Mouse (Mus musculus): ENCODE data around the gene Mrpl42.
A peak's percentile ranks its signal among the peaks of the same experiment; 100 is the strongest.
"Not testable (repeated sequence)": the region's sequence is repeated elsewhere in the genome, so short reads cannot be mapped to it uniquely, and the experiment has no call there.

Gene Mrpl42

DNA sequence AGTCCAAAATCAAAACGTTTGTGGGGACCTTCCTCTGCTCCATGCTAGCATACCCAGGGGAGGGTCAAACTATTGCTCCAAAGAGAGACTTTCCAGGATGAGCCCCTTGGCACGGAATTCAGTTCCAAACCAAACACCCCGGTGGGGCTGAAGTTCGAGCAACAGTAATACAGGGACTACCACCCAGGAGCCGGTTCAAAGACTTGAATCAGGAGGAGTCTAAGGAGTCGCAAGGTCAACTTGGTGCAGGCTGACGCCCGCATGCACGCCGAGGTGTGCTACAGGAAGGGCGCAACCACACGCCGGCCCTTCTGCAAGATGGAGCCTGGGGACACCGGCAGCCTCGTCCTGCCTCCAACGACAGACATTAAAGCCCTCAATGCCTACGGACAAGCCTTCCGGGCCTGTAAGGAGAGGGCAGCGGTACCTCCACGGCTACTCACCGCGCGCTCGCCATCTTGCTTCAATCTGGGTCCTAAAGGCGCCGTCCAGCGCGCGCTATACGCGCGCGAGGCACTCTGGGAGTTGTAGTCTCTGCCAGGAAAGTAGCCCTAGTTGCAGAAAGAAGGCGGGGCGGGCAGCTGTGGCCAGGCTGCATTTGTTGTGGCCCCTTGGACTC is at the start of gene Mrpl42:
Gene Mrpl42, minus strand, starts transcription at position 478 of the 619 bp plus-strand sequence.
- DNase-seq (ENCODE audit: low read depth, low spot score), result peak; percentile 76

DNA sequence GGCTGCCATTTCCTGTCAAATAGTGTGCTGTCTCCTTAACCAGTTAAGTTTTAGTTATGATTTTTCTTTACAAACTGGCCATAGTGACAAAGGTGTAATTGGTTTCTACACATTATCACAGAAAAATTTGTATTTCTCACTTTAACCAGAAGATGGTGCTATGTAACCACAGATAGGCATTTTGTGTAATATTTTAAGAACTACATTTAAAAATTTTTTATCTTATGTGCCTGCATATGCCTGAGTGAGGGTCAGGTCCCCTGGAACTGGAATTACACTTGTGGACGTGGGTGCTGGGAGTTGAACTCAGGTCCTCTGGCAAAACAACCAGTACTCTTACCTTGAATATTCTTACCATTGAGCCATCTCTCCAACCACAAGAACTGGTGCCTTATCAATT is 48.8 kb upstream of the Mrpl42 start:
- DNase-seq (ENCODE audit: low read depth, low spot score), result peak; percentile 29

DNA sequence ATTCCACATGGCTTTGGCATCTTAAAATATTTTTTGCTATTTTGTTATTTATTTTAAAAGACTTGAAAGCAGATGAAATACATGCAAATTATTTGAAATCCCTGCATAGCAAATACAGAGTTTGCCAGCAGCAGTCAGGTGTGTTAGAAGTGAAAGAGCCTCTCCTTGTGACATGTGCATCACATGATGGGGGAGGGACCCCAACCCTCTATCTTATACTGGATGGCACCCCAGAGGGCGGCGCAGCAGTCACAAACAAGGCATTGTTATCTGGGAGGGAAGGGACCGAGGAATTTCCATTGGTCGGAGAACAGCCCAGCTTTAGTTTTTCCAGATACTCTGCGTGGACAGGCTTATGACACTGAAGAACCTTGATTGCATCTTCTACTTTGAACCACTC is 47.3 kb upstream of the Mrpl42 start:
- DNase-seq (ENCODE audit: low read depth, low spot score), result not testable (repeated sequence)

DNA sequence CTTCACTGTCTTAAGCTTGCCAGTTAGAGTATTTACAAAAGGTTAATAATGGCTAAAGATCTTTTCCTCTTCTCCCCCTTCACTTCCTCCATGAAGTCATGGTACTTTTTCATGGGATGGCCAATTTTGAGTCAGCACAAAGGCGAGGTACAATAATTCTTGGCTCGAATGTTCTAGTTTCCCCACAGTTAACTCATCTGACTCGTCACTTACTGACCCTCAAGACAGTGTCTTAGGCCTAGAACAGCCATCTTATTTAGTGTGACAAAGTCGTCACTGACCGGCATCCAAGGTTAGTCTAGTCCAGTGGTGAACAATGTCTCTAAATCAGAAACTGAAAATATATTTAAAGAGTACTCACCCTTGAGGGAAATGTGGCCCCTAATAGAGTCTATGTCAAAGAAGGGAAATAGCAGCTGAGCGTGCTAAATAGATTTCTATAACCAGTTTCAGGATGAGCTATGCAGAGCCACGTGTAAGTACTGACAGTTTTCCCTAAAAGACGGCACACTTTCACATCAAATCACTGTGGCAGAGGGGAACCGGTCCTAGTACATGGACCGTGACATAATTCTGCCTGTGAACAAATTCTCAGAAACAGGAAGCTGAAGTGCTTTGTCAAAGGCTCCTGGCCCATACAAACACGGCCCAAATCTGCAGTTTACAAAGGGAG is 46.5 kb upstream of the Mrpl42 start:
- no peak for DNase-seq (ENCODE audit: low read depth, low spot score)

DNA sequence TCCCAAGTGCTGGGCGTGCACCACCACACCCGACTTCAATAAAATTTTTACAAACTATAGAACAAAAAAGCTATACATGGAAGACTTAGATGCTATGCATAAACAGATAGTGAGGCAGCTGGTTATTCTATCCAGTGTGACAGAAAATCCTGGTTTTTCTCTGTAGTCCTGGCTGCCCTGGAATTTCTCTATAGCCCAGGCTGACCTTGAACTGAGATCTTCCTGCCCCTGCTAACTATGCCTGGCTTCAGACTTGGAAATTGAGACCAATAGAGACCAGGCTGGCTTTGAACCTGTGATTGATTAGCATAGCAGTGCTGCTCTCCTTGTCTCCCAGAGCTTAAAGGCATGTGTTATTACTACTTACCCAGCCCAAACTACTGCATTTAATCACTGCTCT is 44.4 kb upstream of the Mrpl42 start:
- DNase-seq (ENCODE audit: low read depth, low spot score), result no peak

DNA sequence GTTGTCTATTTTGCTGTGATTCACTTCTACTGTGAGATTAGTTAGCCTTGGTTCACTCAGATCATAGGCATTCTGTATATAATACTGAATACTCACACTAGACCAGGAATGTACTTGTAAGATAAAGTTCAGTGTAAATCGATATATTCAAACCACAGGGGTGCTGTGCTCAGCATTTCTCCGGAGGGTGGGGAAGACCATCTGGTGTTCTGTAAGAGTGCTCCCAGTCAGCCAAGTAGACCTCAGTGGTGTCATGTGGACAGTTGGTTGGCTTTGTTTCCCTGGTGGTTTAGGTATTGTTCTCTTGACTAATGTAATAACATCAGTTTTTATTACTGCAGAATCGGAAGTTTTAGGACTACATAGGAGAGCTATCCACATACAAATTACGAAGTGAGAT is 43.3 kb upstream of the Mrpl42 start:
- DNase-seq (ENCODE audit: low read depth, low spot score), result no peak

DNA sequence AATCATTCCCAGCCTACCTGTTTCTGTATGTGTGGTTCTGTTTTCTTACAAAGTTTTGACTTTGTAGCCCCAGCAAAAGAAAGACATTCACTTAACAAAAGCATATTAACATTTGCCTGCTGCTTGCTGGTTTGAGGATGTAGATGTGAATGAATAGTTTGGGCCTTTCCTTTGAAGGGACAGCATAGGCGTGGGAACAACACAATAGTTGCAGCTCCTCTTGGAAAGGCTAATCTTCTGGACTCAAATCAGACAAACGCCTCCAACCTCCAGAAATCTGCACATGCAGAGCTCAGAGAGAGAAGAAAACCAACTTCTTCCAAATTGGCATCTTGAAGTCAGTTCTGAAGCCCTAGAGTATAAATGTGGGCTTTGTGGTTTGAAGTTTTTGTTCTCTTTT is 42.9 kb upstream of the Mrpl42 start:
- no peak for DNase-seq (ENCODE audit: low read depth, low spot score)

DNA sequence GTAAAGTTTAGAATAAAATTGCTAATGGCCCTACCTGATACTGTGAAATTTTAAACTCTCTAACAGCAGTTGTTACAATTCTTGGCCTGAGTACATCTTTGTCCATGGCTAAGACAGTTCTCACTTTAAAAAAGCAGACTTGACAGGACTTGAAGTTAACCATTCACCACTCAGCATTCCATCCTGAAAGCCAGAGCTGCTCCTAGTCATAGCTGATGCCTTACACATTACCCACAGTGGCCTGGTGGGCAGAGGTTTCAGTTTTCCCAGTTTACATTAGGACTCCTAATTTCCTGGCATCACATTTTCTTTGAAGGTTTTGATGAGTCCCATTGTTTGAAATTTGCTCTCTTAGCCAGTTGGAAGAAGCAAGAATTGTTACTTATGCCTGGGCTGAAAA is 42.3 kb upstream of the Mrpl42 start:
- DNase-seq (ENCODE audit: low read depth, low spot score), result no peak

DNA sequence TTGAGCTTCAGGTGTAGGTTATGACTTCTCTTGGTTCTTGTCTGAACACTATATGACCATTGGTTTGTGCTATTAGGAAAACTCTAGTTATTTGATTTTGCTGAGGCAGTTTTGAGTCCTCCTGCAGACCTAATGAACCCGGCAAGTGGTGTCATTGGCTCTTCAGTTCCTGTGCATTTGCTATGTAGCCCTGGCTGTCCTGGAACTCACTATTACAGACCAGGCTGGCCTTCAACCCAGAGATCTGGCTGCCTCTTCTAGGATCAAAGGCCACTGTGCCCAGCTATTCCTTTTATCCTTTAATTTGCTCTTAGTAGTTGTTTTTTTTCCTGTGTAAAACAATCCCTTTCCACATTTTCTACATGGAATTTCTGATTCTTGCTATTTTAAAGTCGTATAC is 41.6 kb upstream of the Mrpl42 start:
- DNase-seq (ENCODE audit: low read depth, low spot score), result no peak

DNA sequence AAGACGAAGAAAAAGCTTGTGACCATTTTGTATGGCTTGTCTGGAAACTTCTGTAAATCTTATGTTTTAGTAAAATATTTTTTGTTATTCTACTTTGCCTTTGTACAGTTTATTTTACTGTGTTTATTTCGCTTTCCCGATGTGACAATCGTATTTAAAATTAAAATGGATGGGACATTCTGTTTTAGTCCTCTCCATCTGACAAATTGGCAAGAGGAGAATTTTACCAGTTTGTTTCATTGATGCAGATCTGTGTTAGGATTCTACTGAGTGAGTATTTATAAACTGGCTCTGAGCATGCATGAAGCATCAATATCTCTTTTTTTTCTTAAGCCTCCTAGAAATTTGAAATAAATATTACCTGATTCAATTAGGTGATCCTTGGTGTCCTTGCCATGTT is 41.2 kb upstream of the Mrpl42 start:
- DNase-seq (ENCODE audit: low read depth, low spot score), result no peak

DNA sequence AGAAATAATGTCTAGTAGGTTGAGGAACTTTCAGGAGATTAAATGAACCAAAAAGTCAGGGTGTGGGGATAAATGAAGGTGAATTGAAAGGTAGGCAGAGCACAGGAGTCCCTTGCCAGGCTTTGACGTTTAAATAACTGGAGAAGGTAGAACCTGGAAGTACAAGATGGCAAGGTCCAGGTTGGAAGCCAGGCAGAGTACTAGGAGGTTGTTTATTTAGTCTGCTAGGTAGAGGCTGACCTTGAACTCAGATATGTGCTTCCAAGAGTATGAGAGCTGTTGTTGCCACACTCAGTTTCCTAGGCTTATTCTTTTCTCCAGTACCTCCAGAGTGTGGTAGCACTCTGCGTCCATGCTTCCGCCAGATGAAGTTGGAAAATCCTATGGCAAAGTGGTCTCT is 38.1 kb upstream of the Mrpl42 start:
- DNase-seq (ENCODE audit: low read depth, low spot score), result no peak

DNA sequence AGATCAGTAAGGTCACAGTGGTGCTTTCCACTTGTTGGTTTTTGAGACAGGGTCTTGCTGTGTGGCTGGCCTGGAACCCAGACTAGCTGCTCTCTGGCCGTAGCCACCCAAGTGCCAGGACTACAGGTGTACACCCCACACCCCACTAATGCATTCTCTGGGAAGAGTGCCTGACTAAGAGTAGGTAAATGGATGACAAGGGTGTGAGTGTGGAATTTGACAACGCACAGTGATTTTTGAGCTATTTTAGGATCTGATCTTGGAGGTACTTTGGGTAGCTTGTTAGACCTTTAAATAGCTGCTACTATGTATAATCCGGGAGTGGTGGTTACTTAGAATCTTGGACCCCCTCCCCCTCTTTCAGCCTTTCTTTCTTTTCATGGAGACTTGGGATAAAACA is 37.5 kb upstream of the Mrpl42 start:
- no peak for DNase-seq (ENCODE audit: low read depth, low spot score)

DNA sequence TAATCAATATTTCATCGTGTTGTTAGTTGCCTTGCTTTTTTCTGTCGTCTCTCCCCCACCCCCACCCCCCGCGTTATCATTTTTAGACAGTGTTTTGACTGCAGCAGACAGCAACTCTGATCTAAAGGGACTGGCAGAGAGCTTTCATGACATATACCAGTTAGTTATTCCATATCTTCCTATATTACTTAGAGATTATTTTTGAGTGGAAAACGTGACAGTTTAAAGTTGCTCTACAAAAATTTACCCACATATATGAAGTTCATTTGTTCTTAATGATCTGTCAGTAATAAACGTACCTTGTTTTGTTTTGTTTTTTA is 34.4 kb upstream of the Mrpl42 start:
- DNase-seq (ENCODE audit: low read depth, low spot score), result no peak

DNA sequence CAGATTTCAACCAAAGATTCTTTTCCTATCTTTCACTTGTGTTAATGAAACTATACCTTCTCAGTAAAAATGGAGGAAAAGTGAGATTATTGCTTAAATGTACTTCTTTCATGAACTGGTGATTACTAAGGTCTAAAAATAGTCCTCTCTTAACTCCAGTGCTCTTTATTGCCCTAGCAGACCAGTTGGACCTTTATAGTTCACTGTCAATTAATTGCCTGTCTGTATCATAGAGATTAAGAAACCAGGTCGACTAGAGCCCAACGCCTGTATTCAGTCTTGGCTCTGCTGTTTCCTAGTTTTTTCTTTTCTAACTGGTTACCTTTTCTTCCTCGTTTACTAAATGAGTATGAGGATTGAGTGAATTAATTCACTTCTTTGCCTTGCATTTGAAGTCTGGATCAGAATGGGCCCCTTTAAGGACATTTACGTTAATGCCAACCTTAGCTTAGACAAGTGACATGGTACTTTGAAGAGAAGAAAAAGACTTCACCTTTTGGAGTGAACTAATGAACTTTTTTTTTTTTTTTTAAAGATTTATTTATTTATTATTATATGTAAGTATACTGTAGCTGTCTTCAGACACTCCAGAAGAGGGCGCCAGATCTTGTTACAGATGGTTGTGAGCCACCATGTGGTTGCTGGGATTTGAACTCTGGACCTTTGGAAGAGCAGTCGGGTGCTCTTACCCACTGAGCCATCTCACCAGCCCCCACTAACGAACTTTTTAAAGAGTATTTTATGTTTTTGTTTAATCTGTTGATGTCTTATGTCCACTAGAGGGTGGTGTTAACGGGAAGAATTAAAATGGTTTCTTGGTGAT is 33.9 kb upstream of the Mrpl42 start:
- no peak for DNase-seq (ENCODE audit: low read depth, low spot score)

DNA sequence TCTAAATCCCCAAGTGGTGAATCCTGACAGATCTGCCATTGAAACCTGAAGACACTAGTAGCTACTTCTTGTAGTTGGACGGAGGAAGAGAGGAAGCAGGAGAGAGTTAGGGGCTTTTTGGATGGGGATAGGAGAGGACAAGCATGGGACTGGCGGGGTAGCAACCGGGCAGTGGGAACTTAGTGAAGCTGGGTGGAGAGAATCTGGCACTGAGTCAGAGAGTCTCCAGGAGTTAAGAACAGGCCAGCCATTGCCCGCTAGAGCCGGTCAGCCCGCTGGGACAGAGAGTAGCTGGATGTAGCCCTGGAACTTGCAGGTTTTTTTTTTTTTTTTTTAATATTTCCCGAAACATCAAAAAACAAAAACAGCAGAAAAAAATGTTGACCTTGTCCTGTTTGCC is 31.6 kb upstream of the Mrpl42 start:
- DNase-seq (ENCODE audit: low read depth, low spot score), result no peak

DNA sequence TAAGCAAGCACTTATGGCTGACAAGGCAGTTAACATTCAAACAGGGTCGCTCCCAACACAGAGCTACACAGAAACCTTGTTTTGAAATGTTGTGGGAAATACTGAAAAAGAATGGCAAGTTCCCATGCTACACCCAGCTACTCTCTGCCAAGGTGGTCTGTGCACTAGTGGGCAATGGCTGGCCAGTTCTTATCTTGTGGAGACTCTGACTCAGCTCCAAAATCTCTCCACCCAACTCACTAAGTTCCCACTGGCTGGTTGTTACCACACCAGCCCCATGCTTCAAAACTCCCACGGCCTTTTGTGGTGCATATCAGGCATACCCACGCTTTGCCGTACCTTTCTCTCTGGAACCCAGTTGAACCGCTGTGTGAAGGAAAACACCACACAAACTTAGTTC is 31.2 kb upstream of the Mrpl42 start:
- DNase-seq (ENCODE audit: low read depth, low spot score), result no peak

DNA sequence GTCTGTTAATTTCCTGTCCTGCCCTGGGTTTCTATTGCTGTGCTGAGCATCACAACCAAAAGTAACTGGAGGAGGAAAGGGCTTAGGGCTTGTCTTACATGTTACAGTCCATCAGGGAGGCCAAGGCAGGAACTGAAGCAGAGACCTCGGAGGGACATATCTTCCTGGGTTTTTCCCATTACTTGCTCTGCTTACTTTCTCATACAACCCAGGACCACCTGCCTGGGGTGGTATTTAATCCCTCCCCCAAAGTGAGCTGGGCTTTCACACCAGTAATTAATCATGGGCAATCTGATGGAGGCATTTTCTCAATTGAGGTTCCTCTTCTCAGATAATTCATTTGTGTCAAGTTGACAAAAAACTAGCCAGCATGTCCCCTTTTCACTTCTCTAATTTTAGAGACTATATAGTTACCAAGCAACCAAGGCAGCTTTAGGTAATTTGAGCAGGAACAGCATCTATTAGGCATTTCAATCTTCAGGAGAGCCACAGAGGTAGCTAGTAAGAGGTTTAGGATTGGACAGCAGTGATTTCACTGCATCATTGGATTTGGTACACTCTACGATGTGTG is 28.9 kb upstream of the Mrpl42 start:
- no peak for DNase-seq (ENCODE audit: low read depth, low spot score)

DNA sequence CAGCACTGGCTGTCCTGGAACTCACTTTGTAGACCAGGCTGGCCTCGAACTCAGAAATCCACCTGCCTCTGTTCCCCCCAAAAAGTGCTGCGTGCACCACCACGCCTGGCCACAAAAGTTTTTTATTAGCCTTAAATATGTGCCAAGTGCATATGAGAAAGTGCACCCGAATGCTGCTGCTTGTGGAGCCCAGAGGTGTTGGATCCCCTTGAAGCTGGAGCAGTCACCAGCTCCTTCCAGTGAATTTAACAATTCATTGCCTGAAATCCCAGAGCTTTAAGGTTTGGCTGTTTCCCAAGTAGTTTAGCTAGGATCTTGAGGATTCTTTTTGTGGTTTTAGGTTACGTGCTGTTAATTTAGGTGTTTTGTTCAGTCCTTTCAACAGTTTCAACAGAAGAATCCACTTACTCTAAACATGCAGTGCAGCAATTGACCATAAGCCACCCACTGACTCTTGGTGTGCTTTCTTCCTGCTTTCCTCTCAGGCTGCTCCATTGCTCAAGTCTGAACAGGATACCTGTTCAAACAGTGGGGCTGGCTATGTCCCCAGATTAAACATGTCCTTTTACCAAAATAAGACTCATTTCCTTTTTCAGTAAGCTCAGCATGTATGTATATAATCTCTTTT is 24.9 kb upstream of the Mrpl42 start:
- DNase-seq (ENCODE audit: low read depth, low spot score), result no peak

DNA sequence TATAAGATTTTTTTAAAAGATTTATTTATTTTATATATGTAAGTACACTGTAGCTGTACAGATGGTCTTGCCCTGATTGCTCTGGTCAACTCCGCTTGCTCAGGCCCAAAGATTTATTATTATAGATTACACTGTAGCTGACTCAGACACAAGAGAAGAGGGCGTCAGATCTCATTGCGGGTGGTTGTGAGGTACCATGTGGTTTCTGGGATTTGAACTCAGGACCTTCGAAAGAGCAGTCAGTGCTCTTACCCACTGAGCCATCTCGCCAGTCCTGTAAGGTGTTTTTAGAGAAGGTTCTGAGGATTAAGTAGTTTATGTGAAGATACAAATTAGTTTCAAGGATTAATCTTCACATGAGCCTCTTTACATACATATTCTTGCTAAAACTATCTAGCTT is 24.1 kb upstream of the Mrpl42 start:
- DNase-seq (ENCODE audit: low read depth, low spot score), result no peak

DNA sequence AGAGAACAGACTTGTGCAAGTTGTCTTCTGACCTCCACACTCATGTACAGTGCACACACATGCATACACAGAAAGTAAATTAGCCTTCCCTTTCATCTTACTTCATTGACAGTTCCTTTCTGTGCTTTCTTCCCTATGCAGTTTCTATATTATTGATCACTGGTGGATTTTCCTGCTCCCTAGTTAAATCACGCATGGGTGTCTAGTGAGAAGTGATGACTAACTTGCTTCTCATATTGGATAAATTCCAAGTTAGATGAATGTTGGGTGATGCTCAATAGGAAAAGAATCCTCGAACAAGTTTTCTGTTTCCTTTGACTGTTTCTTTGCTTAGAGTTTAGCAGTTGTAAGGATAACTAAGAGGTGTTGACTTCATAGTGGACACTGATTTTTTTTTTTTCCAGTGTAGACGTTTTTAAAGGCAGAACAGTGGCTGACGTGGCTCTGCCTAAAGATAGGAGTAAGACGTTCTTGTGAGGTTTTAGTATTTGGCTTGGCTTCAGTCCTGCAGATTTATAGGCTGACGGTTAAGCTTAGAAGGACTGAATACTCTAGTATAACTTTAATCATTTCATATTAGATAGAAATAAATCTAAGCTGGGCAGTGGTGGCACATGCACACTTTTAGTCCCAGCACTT is 23.4 kb upstream of the Mrpl42 start:
- DNase-seq (ENCODE audit: low read depth, low spot score), result no peak

DNA sequence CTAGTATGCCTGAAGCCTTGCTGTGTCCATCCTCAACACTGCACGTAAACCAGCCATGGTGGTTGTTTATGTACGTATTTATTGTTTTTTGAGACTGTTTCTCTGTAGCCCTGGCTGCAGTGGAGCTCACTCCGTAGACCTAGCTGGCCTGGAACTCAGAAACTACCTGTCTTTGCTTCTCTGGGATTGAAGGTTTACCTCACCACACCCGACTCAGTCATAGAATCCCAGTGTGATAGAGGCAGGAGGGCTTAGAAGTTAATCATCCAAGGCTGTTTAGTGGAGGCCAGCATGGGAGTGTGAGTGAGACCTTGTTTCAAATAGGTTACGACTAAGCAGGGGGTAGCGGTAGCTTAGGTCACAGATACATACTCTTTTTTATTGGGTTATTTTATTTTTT is 15.9 kb upstream of the Mrpl42 start:
- no peak for DNase-seq (ENCODE audit: low read depth, low spot score)

Data from retina, adult 2 months (tissue).